Mouse (Mus musculus) hindbrain, embryonic 14.5 days (tissue): Measurements from ENCODE around the gene Gm20683. TPM values are rescaled to one million over a fixed set of nuclear protein-coding genes. Genes with fewer than 3 reads are reported as not detected.

Experiments used
- ATAC-seq: fragments of 200-750 bp; cut with Nextera tagmentation; 2 replicates; pipeline ENCODE4 v1.8.0; 2017; ENCODE audit warnings: moderate number of reproducible peaks, mild to moderate bottlenecking, moderate TSS enrichment, moderate library complexity; ENCODE audit not compliant: low FRiP score
- DNase-seq: peaks from one replicate; pipeline ENCODE4 v3.0.0-alpha.2; 2015; ENCODE audit warnings: low spot score
- H3K27ac ChIP-seq: fragments of 300-500 bp; sonication (generic); 2 replicates; pipeline ENCODE4 v1.5.1; 2014; ENCODE audit warnings: mild to moderate bottlenecking, moderate library complexity
- H3K27me3 ChIP-seq: fragments of 300-500 bp; sonication (generic); 2 replicates; pipeline ENCODE4 v1.6.1; 2014; ENCODE audit warnings: mild to moderate bottlenecking, low read length, mixed read lengths; ENCODE audit not compliant: control insufficient read depth, insufficient read depth
- H3K36me3 ChIP-seq: fragments of 300-500 bp; sonication (generic); replicated peaks from 2 replicates; pipeline ENCODE4 v1.6.1; 2014; ENCODE audit not compliant: control insufficient read depth, insufficient read depth
- H3K4me1 ChIP-seq: fragments of 300-500 bp; sonication (generic); replicated peaks from 2 replicates; pipeline ENCODE4 v1.6.1; 2014; ENCODE audit warnings: antibody characterized with exemption, low read length, mixed read lengths; ENCODE audit not compliant: control insufficient read depth, insufficient read depth
- H3K4me2 ChIP-seq: fragments of 300-500 bp; sonication (generic); replicated peaks from 2 replicates; pipeline ENCODE4 v1.6.1; 2014; ENCODE audit warnings: mild to moderate bottlenecking, moderate library complexity
- H3K4me3 ChIP-seq: fragments of 300-500 bp; sonication (generic); replicated peaks from 2 replicates; pipeline ENCODE4 v1.5.1; 2014; ENCODE audit warnings: mild to moderate bottlenecking, low read length
- H3K9ac ChIP-seq: fragments of 300-500 bp; sonication (generic); 2 replicates; pipeline ENCODE4 v1.6.1; 2014
- H3K9me3 ChIP-seq: fragments of 300-500 bp; sonication (generic); 2 replicates; pipeline ENCODE4 v1.6.1; 2016; ENCODE audit warnings: low read length; ENCODE audit not compliant: control insufficient read depth
- WGBS: fragments of 180-500 bp; shearing (Covaris S2); extraction: QIAGEN DNeasy Blood & Tissue Kit; methylation state at CpG from one replicate; pipeline ENCODE4 v1.1.7; 2014; 5-methylcytosine and 5-hydroxymethylcytosine counted together
- polyA plus RNA-seq: library from polyadenylated mRNA; unstranded; fragments of >200 nt; fragmentation: Nextera tagmentation; extraction: Ambion mirVana; gene quantifications from 2 replicates; pipeline ENCODE4 v1.2.1, GENCODE M21; 2014

Gm20683 gene
- polyA plus RNA-seq, 1 experiment from 2014 or later: 8.7 TPM

- Histone ChIP-seq H3K36me3 (no peaks in the 10 kb centered on the region), H3K27me3 (no peaks in the 10 kb centered on the region), H3K4me2 (peak within 1 kb of the TSS; percentile 92), H3K27ac (0 out of 2 replicates have a peak within 1 kb of the TSS, but pooled peaks have one; percentile 10), H3K9ac (peak within 1 kb of the TSS; percentile 70), H3K9me3 (no peaks in the 10 kb centered on the region), H3K4me3 (peak within 1 kb of the TSS; percentile 72), H3K4me1 (peaks cover 12% of the 10 kb centered on the region)
- under 1% methylated on average over 24 of the region's 24 CpGs for WGBS
- ATAC-seq: peak; percentile 88
- DNase-seq: peak; percentile 77
Observed at GRCm38 (mm10) chr17:25868601-25869191, 27.1 kb upstream of the Gm20683 start, which contains the start of gene Mcrip2. TSS of gene Mcrip2 (minus strand) at chr17:25868764.

- peak overlapping the region; percentile 70 for H3K9ac ChIP-seq
- DNase-seq (no peak), ATAC-seq (no peak; the same call in 1 of the 2 replicates)
- peaks cover 12% of the 10 kb centered on the region for H3K4me1 ChIP-seq
- H3K36me3 ChIP-seq: no peaks in the 10 kb centered on the region
- H3K27ac ChIP-seq: 0 out of 2 replicates have a peak overlapping the region, but pooled peaks have one; percentile 10
- no peaks in the 10 kb centered on the region for H3K9me3 ChIP-seq
- H3K4me3 ChIP-seq: peak overlapping the region; percentile 72
- H3K4me2 ChIP-seq: peak overlapping the region; percentile 92
- no peaks in the 10 kb centered on the region for H3K27me3 ChIP-seq
- 1% methylated on average over 41 of the region's 42 CpGs for WGBS
Observed at GRCm38 (mm10) chr17:25867836-25868600, 26.5 kb upstream of the Gm20683 start.

- no peak for DNase-seq
- Histone ChIP-seq H3K4me3 (peak overlapping the region; percentile 72), H3K27ac (no peak overlapping the region), H3K9ac (peak overlapping the region; percentile 70; the same call in 1 of the 2 replicates), H3K27me3 (no peaks in the 10 kb centered on the region), H3K36me3 (no peaks in the 10 kb centered on the region), H3K4me1 (peaks cover 12% of the 10 kb centered on the region), H3K9me3 (no peaks in the 10 kb centered on the region), H3K4me2 (peak overlapping the region; percentile 92)
- no peak for ATAC-seq
- WGBS: 20% methylated on average over 7 of the region's 7 CpGs
Observed at GRCm38 (mm10) chr17:25867509-25867835, 25.9 kb upstream of the Gm20683 start.

GRCm38 (mm10) chr17:25866172-25866571, 24.6 kb upstream of the Gm20683 start:
- ATAC-seq (no peak), DNase-seq (no peak)
- WGBS: 96% methylated on average over 3 of the region's 3 CpGs
- no peaks in the 10 kb centered on the region for H3K9me3 ChIP-seq
- no peak overlapping the region for H3K27ac ChIP-seq
- no peak overlapping the region for H3K9ac ChIP-seq
- no peak overlapping the region for H3K4me3 ChIP-seq
- H3K36me3 ChIP-seq: no peaks in the 10 kb centered on the region
- H3K27me3 ChIP-seq: no peaks in the 10 kb centered on the region
- H3K4me2 ChIP-seq: no peak overlapping the region
- peaks cover 18% of the 10 kb centered on the region for H3K4me1 ChIP-seq

- no peaks in the 10 kb centered on the region for H3K36me3 ChIP-seq
- no peak overlapping the region for H3K27ac ChIP-seq
- H3K9ac ChIP-seq: no peak overlapping the region
- WGBS: 90% methylated on average over 11 of the region's 11 CpGs
- H3K4me3 ChIP-seq: no peak overlapping the region
- peaks cover 26% of the 10 kb centered on the region for H3K4me1 ChIP-seq
- ATAC-seq: no peak
- no peak overlapping the region for H3K4me2 ChIP-seq
- no peaks in the 10 kb centered on the region for H3K9me3 ChIP-seq
- no peaks in the 10 kb centered on the region for H3K27me3 ChIP-seq
- DNase-seq: no peak
Observed at GRCm38 (mm10) chr17:25865288-25865687, 23.7 kb upstream of the Gm20683 start.

GRCm38 (mm10) chr17:25864311-25864710, 22.7 kb upstream of the Gm20683 start:
- DNase-seq (no peak), ATAC-seq (no peak)
- Histone ChIP-seq H3K9me3 (no peaks in the 10 kb centered on the region), H3K27me3 (no peaks in the 10 kb centered on the region), H3K4me3 (no peak overlapping the region), H3K4me1 (peaks cover 26% of the 10 kb centered on the region), H3K9ac (no peak overlapping the region), H3K27ac (no peak overlapping the region), H3K4me2 (no peak overlapping the region), H3K36me3 (no peaks in the 10 kb centered on the region)
- 92% methylated on average over 14 of the region's 14 CpGs for WGBS

- Histone ChIP-seq H3K36me3 (no peaks in the 10 kb centered on the region), H3K4me1 (peaks cover 21% of the 10 kb centered on the region), H3K4me3 (no peak overlapping the region), H3K9ac (no peak overlapping the region), H3K4me2 (no peak overlapping the region), H3K27me3 (no peaks in the 10 kb centered on the region), H3K27ac (no peak overlapping the region), H3K9me3 (no peaks in the 10 kb centered on the region)
- no peak for DNase-seq
- no peak for ATAC-seq
- 90% methylated on average over 6 of the region's 6 CpGs for WGBS
Observed at GRCm38 (mm10) chr17:25863681-25864080, 22.1 kb upstream of the Gm20683 start.

GRCm38 (mm10) chr17:25861704-25862612, 20.4 kb upstream of the Gm20683 start:
- H3K27ac ChIP-seq: peak overlapping the region; percentile 90
- peak overlapping the region; percentile 68 for H3K4me3 ChIP-seq
- no peaks in the 10 kb centered on the region for H3K36me3 ChIP-seq
- peak overlapping the region; percentile 83 for H3K9ac ChIP-seq
- ATAC-seq (no peak; the same call in 1 of the 2 replicates), DNase-seq (no peak)
- WGBS: 13% methylated on average over 6 of the region's 6 CpGs
- H3K4me2 ChIP-seq: peak overlapping the region; percentile 94
- H3K4me1 ChIP-seq: peaks cover 14% of the 10 kb centered on the region
- no peaks in the 10 kb centered on the region for H3K9me3 ChIP-seq
- no peaks in the 10 kb centered on the region for H3K27me3 ChIP-seq
